Mouse (Mus musculus): Measurements from ENCODE around the gene Sec16a.
A peak's percentile ranks its signal among the peaks of the same experiment; 100 is the strongest.

The Sec16a gene

GRCm38 (mm10) chr2:26438373-26438772, 6.6 kb downstream of the Sec16a start:
- DNase-seq (ENCODE audit: low spot score): no peak

- no peak for DNase-seq (ENCODE audit: low spot score)
Measured at GRCm38 (mm10) chr2:26437221-26437620, 7.8 kb downstream of the Sec16a start.

- DNase-seq (ENCODE audit: low spot score): no peak
Measured at GRCm38 (mm10) chr2:26434791-26435572, 10.0 kb downstream of the Sec16a start.

- DNase-seq (ENCODE audit: low spot score): no peak
Measured at GRCm38 (mm10) chr2:26429851-26430250, 15.2 kb downstream of the Sec16a start.

- no peak for DNase-seq (ENCODE audit: low spot score)
Measured at GRCm38 (mm10) chr2:26424541-26424940, 20.5 kb downstream of the Sec16a start.

GRCm38 (mm10) chr2:26423086-26423485, 21.9 kb downstream of the Sec16a start:
- DNase-seq (ENCODE audit: low spot score): no peak

- no peak for DNase-seq (ENCODE audit: low spot score)
Measured at GRCm38 (mm10) chr2:26421969-26422368, 23.0 kb downstream of the Sec16a start.

- DNase-seq (ENCODE audit: low spot score): no peak
Measured at GRCm38 (mm10) chr2:26418120-26418519, 26.9 kb downstream of the Sec16a start.

- no peak for DNase-seq (ENCODE audit: low spot score)
Measured at GRCm38 (mm10) chr2:26417066-26417465, 27.9 kb downstream of the Sec16a start.

- no peak for DNase-seq (ENCODE audit: low spot score)
Measured at GRCm38 (mm10) chr2:26410931-26411411, 34.0 kb downstream of the Sec16a start.

- DNase-seq (ENCODE audit: low spot score): no peak
Measured at GRCm38 (mm10) chr2:26410091-26410490, 34.9 kb downstream of the Sec16a start.

GRCm38 (mm10) chr2:26409362-26409761, 35.7 kb downstream of the Sec16a start:
- DNase-seq (ENCODE audit: low spot score): no peak

- peak; percentile 98 for DNase-seq (ENCODE audit: low spot score)
Measured at GRCm38 (mm10) chr2:26408515-26409356, 36.3 kb downstream of the Sec16a start, which contains the start of gene Inpp5e. Gene Inpp5e, minus strand, starts transcription at chr2:26409203.

- no peak for DNase-seq (ENCODE audit: low spot score)
Measured at GRCm38 (mm10) chr2:26403306-26403705, 41.7 kb downstream of the Sec16a start.

GRCm38 (mm10) chr2:26402265-26402664, 42.8 kb downstream of the Sec16a start:
- no peak for DNase-seq (ENCODE audit: low spot score)

GRCm38 (mm10) chr2:26401023-26401422, 44.0 kb downstream of the Sec16a start:
- no peak for DNase-seq (ENCODE audit: low spot score)

- DNase-seq (ENCODE audit: low spot score): no peak
Measured at GRCm38 (mm10) chr2:26400296-26400695, 44.7 kb downstream of the Sec16a start.

GRCm38 (mm10) chr2:26399647-26400046, 45.4 kb downstream of the Sec16a start:
- no peak for DNase-seq (ENCODE audit: low spot score)

- DNase-seq (ENCODE audit: low spot score): no peak
Measured at GRCm38 (mm10) chr2:26398978-26399377, 46.0 kb downstream of the Sec16a start.

GRCm38 (mm10) chr2:26391617-26392016, 53.4 kb downstream of the Sec16a start:
- DNase-seq (ENCODE audit: low spot score): no peak

- DNase-seq (ENCODE audit: low spot score): no peak
Measured at GRCm38 (mm10) chr2:26390954-26391353, 54.1 kb downstream of the Sec16a start.

- peak; percentile 85 for DNase-seq (ENCODE audit: low spot score)
Measured at GRCm38 (mm10) chr2:26389154-26389690, 55.8 kb downstream of the Sec16a start, which contains the start of the genes Entr1 and Pmpca. Gene Entr1, minus strand, starts transcription at chr2:26389316. Gene Pmpca, plus strand, starts transcription at chr2:26389339.
